Mouse (Mus musculus) myocyte (in vitro differentiated cells): Measurements from ENCODE around the gene Med20.

Experiments
- CEBPB ChIP-seq: IDR thresholded peaks from 2 replicates; pipeline ENCODE4 v1.6.1; 2011; ENCODE audit warnings: mild to moderate bottlenecking, moderate library complexity; ENCODE audit not compliant: poor library complexity, insufficient read depth, severe bottlenecking
- E2F4 ChIP-seq: IDR thresholded peaks from one replicate; pipeline ENCODE4 v1.6.1; 2011; ENCODE audit warnings: mild to moderate bottlenecking, control low read depth, moderate library complexity; ENCODE audit not compliant: insufficient read depth
- MAX ChIP-seq: IDR thresholded peaks from one replicate; pipeline ENCODE4 v1.6.1; 2011; ENCODE audit warnings: low read depth, mild to moderate bottlenecking, control low read depth
- MYOD1 ChIP-seq, 3 experiments: IDR thresholded peaks; one replicate each; pipeline ENCODE4 v1.6.1; 2011; ENCODE audit warnings: control low read depth in 2 of 3, low read depth in 2 of 3, mild to moderate bottlenecking in 2 of 3, moderate library complexity in 1 of 3; ENCODE audit not compliant: insufficient read length in 2 of 3, control insufficient read depth in 1 of 3
- MYOG ChIP-seq, 3 experiments: IDR thresholded peaks; one replicate each; pipeline ENCODE4 v1.6.1; 2011; ENCODE audit warnings: control low read depth in 2 of 3, low read depth in 2 of 3, mild to moderate bottlenecking in 2 of 3; ENCODE audit not compliant: insufficient read length in 2 of 3, control insufficient read depth in 1 of 3, insufficient read depth in 1 of 3
- POLR2A ChIP-seq: IDR thresholded peaks from one replicate; pipeline ENCODE4 v1.6.1; 2011; ENCODE audit warnings: low read depth, mild to moderate bottlenecking, control low read depth, moderate library complexity; ENCODE audit not compliant: insufficient read length
- POLR2AphosphoS2 ChIP-seq: IDR thresholded peaks from one replicate; pipeline ENCODE4 v1.6.1; 2011; ENCODE audit warnings: low read depth, control low read depth; ENCODE audit not compliant: insufficient read length
- SRF ChIP-seq: IDR thresholded peaks from one replicate; pipeline ENCODE4 v1.6.1; 2011; ENCODE audit warnings: low read depth; ENCODE audit not compliant: control insufficient read depth, insufficient read length
- TCF12 ChIP-seq: IDR thresholded peaks from one replicate; pipeline ENCODE4 v1.6.1; 2011; ENCODE audit warnings: mild to moderate bottlenecking, control low read depth; ENCODE audit not compliant: poor library complexity, insufficient read depth, severe bottlenecking
- TCF3 ChIP-seq: IDR thresholded peaks from one replicate; pipeline ENCODE4 v1.6.1; 2011; ENCODE audit warnings: low read depth, control low read depth; ENCODE audit not compliant: insufficient read length
- USF1 ChIP-seq: IDR thresholded peaks from one replicate; pipeline ENCODE4 v1.6.1; 2011; ENCODE audit warnings: low read depth, mild to moderate bottlenecking, control low read depth, moderate library complexity

- no peak for TF ChIP-seq CEBPB
- TF ChIP-seq POLR2A, result no peak
- TF ChIP-seq USF1, result no peak
- no peak for TF ChIP-seq SRF
- no peak for TF ChIP-seq TCF12
- TF ChIP-seq POLR2AphosphoS2, result no peak
- TF ChIP-seq E2F4, result no peak
- TF ChIP-seq MYOD1 (IDR thresholded peaks at IDR 0.05; ENCODE audit: control insufficient read depth in 1 of 3, insufficient read length in 2 of 3, low read depth in 2 of 3), result no peak
- TF ChIP-seq MYOG (IDR thresholded peaks at IDR 0.05; ENCODE audit: control insufficient read depth in 1 of 3, insufficient read depth in 1 of 3, insufficient read length in 2 of 3, low read depth in 2 of 3), result no peak
- TF ChIP-seq TCF3, result no peak
- TF ChIP-seq MAX, result no peak
Observed at GRCm38 (mm10) chr17:47618556-47619311, 7.4 kb downstream of the Med20 start.
